Mouse (Mus musculus) T-helper 2 cell (primary cell): Measurements from ENCODE around the gene Plcl2.
"Not testable (repeated sequence)": the region's sequence is repeated elsewhere in the genome, so short reads cannot be mapped to it uniquely, and the experiment has no call there.

Experiments used
- in situ Hi-C: fragments of 300-600 bp; cut with MboI, MseI; formaldehyde crosslinking; loops from one replicate; pipeline ENCODE4 v1.15.1; 2025; ENCODE audit warnings: high pct_unique_total_duplicates

Gene Plcl2

DNA sequence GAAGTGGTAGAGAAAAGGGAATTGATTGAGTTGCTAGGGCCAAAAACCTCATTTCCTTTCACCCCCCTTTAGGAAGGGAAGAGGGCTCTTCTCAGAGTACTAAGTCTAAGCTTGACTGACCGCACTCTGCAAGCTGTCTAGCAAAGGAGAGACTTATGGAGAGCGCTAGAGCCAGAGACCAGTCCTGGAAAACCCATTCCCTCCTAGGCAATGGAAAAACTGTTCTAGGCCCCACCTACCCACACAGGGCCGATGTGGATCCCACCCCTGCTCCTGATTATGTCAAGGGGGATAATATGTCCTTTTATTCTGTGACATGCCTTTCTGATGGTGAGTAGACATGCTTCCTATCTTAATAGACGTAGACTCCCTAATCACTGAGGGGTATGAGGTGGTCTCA, 116.4 kb downstream of the Plcl2 start:
- in situ Hi-C loops: no loop called here

DNA sequence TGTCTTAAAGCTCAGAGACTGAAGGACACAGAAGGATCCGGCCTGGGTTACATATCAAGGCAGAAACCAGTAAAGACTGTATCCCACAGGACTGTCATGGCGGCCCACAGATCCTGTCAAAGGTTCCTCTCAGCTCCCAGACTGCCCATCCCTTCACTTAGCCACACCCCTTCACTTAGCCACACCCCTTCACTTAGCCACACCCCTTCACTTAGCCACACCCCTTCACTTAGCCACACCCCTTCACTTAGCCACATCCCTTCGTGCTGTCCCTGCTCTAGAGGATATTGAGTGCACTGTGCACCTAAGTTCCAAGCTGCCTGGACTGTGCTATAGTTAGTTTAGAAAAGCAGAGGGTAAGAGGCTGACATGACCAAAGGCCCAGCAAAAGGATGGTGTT, 118.5 kb downstream of the Plcl2 start:
- in situ Hi-C loops: no loop called here

DNA sequence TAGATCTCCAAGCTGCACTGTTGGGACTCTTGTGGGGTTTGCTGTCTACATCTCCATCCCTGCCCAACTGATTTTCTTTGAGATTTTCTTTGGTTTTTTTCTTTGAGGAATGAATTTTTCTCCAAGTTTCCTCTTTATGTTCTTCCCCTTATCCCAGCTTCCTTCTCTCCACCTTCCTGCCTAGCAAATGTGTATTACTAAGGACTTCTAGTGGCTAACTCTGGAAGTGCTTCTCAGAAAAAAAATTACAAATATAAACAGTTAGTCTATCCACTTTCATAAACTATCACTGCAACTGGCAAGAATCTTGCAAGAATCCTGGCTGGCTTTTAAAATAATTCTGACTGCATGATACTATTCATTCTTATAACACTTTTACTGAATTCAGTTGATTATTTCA, 119.5 kb downstream of the Plcl2 start:
- in situ Hi-C loops: no loop called here

DNA sequence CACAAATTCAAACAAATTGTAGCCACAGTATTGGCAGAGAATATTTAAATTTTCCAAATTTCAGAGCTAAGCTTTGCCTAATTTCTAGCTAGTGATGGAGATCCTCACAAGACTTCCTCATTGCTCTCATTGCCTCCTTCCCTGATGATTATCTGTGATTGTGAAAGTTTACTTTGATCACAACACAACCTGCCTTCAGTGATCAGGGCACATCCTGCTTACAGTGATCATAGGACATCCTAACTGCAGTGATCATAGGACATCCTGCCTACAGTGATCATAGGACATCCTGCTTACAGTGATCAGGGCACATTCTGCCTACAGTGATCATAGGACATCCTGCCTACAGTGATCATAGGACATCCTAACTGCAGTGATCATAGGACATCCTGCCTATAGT, 121.8 kb downstream of the Plcl2 start:
- in situ Hi-C loops: not testable (repeated sequence)

DNA sequence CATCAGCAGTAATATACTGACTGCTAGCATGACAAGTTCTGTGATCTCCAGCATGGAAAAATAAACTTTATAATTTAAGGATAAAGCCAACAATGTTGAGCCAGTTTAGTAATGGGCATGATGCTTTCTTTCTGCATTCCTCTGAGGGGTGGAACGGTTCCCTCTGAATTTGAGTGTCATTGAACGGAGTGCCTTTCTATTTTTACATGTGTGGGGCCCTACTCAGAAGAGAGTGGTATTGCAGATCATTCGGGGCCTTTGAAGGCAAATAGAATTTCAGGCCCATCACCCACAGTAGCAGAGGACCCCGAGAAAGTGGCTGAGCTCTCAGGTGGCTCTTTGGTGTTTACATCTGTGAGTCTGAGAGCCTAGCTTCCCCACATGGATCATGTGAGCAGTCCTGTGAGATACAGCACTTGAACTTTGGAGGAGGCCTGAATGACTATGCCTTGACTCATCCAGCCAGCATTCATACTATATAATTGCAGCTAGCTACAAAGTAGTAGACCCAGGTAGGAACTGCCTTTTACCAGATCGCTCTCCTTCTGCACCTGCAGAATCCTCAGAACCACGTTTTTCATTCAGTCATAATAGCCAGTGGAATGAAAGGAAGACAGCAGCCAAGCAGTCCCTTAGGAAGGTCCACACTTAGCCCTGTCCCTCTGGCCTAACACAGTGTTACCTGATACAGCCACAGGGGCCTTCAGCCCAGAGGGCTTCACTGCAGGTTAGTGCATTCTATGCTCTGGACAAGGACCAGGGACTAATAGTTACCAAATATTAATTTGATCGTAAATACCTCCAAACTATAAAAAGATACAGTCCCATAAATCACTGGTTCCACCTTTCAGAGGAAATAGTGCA, 125.0 kb downstream of the Plcl2 start:
- in situ Hi-C loops: no loop called here

DNA sequence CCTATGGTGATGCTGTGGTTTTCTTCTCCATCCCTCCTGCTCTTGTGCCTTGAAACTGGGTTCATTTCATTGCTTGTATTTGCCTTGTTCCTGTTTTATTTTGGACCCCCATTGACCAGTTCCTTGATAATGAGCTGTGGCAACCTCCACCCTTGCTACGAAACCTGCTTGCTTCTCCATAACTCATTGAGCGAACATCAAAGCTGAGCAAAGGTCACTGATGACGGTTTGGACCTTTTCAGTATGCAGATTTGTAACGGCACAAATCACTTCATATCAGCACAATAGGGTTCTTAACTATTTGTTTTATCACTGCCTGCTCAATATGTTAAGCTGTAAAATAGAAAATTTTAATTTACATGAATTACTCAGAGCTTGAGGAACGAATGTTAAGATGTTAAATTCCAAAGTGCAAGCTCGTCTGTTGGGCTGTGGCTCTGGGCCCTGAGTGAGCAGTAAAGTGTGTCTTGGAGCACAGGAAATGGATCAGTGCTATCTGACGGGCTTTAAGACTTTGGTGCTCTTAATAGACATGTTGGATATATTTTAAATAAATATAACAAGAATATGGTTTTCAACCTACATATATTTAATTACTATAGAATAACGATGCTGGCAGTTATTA, 126.9 kb downstream of the Plcl2 start:
- in situ Hi-C loops: no loop called here

DNA sequence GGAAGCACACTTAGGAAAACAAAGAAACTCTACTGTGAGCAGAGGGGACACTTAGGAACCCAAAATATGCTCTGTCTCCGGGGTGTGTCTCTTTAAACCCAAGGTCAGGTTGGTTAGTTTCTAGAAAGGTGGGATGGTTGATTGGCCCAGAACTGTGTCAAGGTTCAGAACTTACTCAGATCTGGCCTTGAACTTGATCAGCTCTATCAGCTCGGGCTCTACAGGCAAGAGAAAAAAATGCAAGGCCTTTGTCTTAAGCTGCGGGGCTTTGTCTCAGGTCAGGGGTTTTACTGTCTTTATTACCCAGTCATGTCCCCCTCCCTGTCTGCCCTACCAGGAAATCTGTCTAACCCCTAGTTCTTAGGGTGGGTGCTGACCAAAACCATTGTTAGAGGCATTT, 129.6 kb downstream of the Plcl2 start:
- in situ Hi-C loops: no loop called here

DNA sequence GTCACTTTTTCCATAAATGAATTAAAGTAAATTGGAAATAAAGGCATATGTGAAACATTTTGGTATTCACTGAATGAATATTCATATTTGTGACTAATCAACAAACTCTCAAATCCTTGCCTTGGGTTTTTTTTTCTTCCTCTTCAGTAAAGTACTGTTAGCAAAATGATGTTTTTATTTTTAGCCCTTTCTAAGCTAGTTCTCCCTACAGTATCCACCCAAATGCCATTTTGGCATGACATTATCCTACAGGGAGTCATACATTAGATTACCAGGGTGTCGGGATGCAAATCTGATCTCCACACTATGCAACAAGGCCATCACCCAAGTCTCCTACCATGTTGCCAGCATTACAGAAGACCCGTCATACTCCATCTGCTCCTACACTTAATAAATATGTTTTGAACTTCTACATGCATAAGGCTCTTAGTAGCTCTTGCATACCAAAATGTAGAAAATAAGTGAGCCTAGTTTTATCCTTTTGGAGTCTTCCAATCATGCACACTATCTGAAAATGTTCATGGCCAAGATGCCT, 131.9 kb downstream of the Plcl2 start:
- in situ Hi-C loops: no loop called here

DNA sequence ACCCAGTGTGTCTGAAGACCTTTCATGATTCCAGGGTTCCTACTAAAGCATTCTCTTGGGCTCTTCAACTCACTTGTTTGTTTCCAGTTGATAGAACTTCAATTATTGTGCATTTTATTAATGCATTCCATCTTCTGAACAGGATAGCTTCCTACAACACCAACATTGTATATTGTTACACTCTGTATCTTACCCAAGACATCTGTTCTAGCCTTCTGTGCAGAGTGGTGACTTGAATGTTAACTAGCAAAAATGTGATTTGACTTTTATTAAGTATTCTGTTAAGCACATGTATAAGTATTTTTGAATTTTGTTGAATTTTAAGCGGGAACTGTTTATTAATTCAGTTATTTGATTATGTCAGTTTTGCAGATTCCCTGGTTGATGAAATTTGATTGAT, 132.7 kb downstream of the Plcl2 start:
- in situ Hi-C loops: no loop called here

DNA sequence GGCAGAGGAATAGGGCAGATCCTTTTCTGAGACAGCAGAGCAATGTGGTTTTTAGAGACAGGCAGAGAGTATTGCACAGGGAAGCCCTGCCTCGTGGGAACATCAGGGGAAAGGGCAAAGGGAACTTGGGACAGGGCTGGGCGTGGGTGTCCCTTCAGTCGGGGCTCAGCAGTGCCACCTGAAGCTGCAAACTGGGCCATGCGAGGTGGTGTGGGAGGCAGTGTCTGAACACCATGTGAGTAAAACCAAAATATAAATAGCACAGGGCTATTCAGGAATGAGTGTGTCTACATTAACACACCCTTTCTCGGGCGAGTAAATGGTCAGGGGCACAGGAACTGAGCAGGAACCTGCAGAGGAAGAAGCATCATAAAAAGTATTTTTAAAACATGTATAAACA, 134.2 kb downstream of the Plcl2 start:
- in situ Hi-C loops: no loop called here

DNA sequence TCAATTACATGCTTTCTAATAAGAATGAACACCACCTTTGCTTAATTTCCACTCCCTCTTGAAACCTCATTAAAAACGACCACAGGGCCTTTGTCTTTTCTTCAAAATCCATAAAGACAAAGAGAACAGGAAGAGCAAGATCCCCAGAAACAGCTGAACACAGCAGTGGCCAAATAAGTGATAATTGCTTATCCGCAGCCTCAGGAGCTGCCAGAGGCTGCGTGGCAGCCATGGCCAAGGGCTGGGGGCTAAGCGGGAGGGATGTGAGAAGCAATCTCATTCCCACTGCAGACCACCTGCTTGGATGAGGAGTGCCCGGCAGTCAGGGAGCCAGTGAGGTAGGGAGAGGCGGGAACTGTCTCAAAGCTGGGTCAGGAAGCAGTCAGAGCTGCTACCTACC, 134.8 kb downstream of the Plcl2 start:
- in situ Hi-C loops: no loop called here

DNA sequence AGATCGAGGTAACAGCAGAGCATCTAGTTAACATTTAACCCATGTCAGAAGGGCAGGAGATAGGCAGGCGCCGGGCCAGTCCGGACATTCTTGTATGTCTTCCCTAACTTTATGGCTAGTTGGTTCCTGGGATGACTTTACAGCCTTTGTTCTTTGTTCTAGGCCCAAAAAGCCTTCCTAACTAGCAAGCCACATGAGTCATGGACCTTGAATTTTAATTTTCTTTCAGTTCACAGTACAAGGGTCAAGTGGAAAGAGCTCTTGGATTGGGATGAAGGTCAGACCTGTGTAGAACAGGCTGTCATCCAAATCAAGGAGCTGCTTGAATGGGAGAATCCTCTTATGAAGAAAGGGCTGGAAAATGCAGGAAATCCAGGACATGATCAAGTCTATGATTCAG, 138.9 kb downstream of the Plcl2 start:
- in situ Hi-C loops: not testable (repeated sequence)

- in situ Hi-C loops: no loop called here
Measured at GRCm38 (mm10) chr17:50648757-50649419, 139.7 kb downstream of the Plcl2 start.

DNA sequence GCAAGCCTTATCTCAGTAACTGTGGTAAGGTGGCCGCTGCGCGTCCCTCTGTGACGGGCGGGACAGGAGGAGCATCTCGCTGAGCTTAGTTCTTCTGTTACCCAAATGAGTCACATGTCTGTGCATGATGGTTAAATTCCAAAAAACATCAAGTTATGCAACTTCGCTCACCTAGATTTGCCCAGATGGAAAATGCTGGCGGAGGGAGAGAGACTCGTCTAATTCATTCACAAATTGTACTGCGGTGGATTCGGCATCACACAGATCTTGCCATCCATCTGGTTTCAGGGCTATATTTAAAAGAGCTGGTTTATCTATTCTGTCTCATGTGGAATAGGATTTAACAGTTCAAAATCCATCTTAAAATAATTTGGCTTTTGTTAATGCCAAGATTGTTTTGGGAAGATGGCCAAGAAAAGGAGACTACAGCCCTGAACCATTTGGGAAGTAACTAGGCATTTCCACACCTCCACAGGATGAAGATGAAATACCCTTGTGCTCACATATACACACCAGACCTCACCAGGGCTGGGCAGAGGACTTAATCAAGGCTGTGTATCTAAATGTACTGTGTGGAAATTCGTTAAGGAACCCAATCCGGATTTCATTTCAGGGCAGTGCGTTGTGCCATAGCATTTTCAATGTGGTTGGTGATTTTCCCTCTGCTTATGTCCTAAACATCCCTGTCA, 141.5 kb downstream of the Plcl2 start:
- in situ Hi-C loops: no loop called here

- in situ Hi-C loops: no loop called here
Measured at GRCm38 (mm10) chr17:50654741-50655415, 145.7 kb downstream of the Plcl2 start.

GRCm38 (mm10) chr17:50655416-50655776, 146.2 kb downstream of the Plcl2 start:
- in situ Hi-C loops: no loop called here

GRCm38 (mm10) chr17:50657321-50657720, 148.1 kb downstream of the Plcl2 start:
- in situ Hi-C loops: no loop called here

DNA sequence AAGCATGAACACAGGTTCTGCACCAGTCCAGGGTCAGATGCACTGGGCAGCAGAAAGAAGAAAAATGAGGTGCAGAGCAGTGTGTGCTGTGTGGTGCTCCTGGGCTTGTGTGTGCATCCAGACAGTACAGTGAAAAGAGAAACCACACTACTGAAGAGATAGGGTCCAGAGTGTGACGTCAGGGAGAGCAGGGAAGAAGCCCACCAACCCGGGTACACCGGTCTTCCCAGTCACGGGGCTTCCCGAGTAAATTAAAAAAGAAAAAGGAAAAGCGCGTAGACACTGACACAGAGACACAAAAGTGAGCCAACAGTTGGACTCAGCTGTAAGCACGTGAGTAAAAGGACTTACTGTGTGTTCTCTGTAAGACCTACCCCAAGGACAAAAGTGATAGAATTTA, 149.7 kb downstream of the Plcl2 start:
- in situ Hi-C loops: no loop called here

- in situ Hi-C loops: no loop called here
Measured at GRCm38 (mm10) chr17:50667596-50667995, 158.4 kb downstream of the Plcl2 start.

DNA sequence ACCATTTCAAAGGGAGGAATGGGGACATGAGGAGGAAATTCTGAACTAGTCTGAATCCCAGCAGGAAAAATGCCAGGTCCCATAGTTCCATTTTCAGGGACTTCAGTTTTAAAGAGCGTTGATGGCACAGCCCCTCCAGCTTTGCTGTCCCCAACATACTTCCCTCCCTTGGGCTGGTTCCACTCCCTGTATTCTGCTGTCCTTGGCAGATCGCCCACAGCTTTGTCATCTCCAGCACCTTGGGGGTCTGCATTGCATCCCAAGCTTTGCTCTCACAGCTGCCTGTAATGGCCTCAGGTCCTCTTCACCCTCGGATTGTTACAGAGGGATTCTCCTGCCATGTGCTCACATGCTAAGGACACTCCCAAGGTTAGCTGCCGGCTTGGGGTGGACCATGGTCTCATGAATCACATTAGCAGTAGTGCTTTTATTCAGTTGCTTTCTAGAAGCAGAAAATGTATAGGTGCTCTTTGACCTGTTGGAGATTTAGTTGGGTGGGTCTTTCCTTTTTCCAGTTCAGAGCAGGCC, 159.5 kb downstream of the Plcl2 start:
- in situ Hi-C loops: no loop called here

DNA sequence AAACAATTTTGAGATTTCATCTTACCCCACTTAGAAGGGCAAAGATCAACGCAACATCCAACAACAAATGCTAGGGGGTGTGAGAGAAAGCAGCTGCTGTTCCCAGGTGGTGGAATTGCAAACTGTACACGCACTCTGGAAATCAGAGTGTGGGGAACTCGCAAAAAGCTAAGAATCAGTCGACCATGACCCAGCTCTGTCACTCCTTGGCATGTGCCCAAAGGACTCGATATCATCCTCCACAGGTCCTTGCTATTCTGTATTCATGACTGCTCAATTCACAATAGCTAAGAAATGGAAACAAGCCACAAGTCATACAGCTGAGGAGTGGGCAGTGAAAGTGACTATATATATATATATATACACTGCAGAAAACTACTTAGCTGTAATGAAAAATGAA, 162.2 kb downstream of the Plcl2 start:
- in situ Hi-C loops: no loop called here
